1 mouse cellular context compared by ENCODE assay signal in the genomic region with DNA sequence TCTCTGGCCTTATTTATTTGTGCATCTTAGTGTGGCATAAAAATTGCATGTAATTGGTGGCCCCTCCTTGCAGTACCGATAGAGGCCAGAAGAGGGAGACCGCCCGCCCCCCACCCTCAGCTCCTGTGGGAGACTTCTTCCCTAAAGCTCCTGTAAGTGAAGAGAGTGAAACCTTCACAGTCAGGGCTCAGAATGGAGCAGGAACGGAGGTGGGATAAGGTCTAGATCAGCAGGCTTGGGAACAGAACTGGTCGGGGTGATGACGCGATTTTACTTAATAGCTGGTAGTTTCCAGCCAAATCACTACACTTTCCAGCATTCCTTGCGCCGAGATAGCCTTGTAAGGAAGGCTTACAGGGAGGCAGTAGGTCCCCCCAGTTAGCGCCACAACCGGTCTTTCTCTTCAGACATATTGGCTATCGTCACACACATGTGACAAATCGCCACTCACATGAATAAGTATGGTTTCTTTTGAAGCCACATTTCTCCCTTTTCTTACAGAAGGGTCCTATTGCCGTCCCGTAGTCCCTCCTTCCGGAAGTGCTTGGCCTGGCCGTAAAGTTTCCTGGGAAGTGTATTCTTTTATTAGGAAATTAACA.
TF ChIP-seq lines count a peak whose summit lies in the region.

No protein-coding gene starts in this region.

TF ChIP-seq in C2C12, 6 proteins besides CTCF, POLR2A, EP300 and RAD21:
- no peak for TF ChIP-seq MAX (IDR thresholded peaks at IDR 0.05)
- no peak for TF ChIP-seq USF1 (IDR thresholded peaks at IDR 0.05; ENCODE audit: low read depth)
- no peak for TF ChIP-seq MYOG (IDR thresholded peaks at IDR 0.05; ENCODE audit: control insufficient read depth, extremely low read depth, insufficient read length)
- no peak for TF ChIP-seq FOSL1 (IDR thresholded peaks at IDR 0.05; ENCODE audit: insufficient read depth, low read length, poor library complexity, severe bottlenecking)
- TF ChIP-seq MYOD1 (IDR thresholded peaks at IDR 0.05; ENCODE audit: control insufficient read depth, insufficient read length, low read depth) = no peak
- TF ChIP-seq CEBPB (IDR thresholded peaks at IDR 0.05; ENCODE audit: low read depth) = no peak
